Mouse (Mus musculus) inflammation-experienced regulatory T-cells (primary cell): ENCODE results near the gene Commd6. TPM values are rescaled to one million over a fixed set of nuclear protein-coding genes. Genes with fewer than 3 reads are reported as not detected.

Experiments used
- polyA plus RNA-seq, 2 experiments: library from polyadenylated mRNA; unstranded; fragments of 100-300 nt; shearing (Covaris generic); gene quantifications; one replicate each; pipeline ENCODE4 v1.2.1; 2017

Gene Commd6
- 100 to 1,000 TPM; 102 to 105 TPM for polyA plus RNA-seq

GRCm38 (mm10) chr14:101640153-101640843 lies at the start of gene Commd6:
Gene Commd6, minus strand, starts transcription at chr14:101640686.

GRCm38 (mm10) chr14:101653581-101654525 lies 13.4 kb upstream of the Commd6 start, which contains the start of gene Uchl3:
Gene Uchl3, plus strand, starts transcription at chr14:101653967.

GRCm38 (mm10) chr14:101608519-101609368 lies 31.7 kb downstream of the Commd6 start, which contains the start of gene Tbc1d4:
Gene Tbc1d4, minus strand, starts transcription at chr14:101609191.

Other genes with a start within 250 kb of the Commd6 start
- gene Tbc1d4, start 31.5 kb downstream of the Commd6 start, polyA plus RNA-seq: 100 to 1,000 TPM; 147 to 176 TPM
- 100 to 1,000 TPM in 1 of 2 experiments, 10 to 100 TPM in 1; 58.9 to 102 TPM for gene Uchl3, start 13.3 kb upstream of the Commd6 start, polyA plus RNA-seq
- gene Gm9922, start 89.1 kb upstream of the Commd6 start, polyA plus RNA-seq: not detected
- 1 to 10 TPM in 1 of 2 experiments, under 1 TPM in 1; 0.59 to 3.2 TPM for gene Lmo7, start 89.3 kb upstream of the Commd6 start, polyA plus RNA-seq